Comparison of ENCODE assay signal across 8 mouse cellular contexts in genomic region chr12:84180701-84181435, GRCm38 (mm10). TPM values are rescaled to one million over a fixed set of nuclear protein-coding genes. Genes with fewer than 3 reads are reported as not detected.
DNase-seq lines count a peak whose midpoint lies in the region; ATAC-seq and TF ChIP-seq lines count a peak whose summit lies in the region.

No protein-coding gene starts in this region.

- H3K9me3 ChIP-seq in forebrain, postnatal 0 days (ENCODE audit: low read length), result no peaks in the 10 kb centered on the region
- no peaks in the 10 kb centered on the region for H3K9me3 ChIP-seq in hindbrain, embryonic 11.5 days (ENCODE audit: control insufficient read depth, low read length)
- no peaks in the 10 kb centered on the region for H3K9me3 ChIP-seq in limb, embryonic 10.5 days (replicated peaks)

- peak; percentile 65 for ATAC-seq in forebrain, postnatal 0 days
- ATAC-seq in hindbrain, embryonic 11.5 days (ENCODE audit: low FRiP score), result peak; percentile 47
- ATAC-seq in megakaryocyte-erythroid progenitor cell, adult 5-6 weeks (replicated peaks; ENCODE audit: low FRiP score, low TSS enrichment, poor library complexity, severe bottlenecking), result peak; percentile 85

- TF ChIP-seq CTCF in forebrain, postnatal 0 days (IDR thresholded peaks at IDR 0.05; ENCODE audit: low read depth), result 0 out of 2 replicates have a peak, but pooled peaks have one; percentile 8

- H3K4me3 ChIP-seq in forebrain, postnatal 0 days (ENCODE audit: low read depth, low read length), result no peak overlapping the region
- H3K4me3 ChIP-seq in hindbrain, embryonic 11.5 days (ENCODE audit: low read depth, low read length), result no peak overlapping the region
- H3K4me3 ChIP-seq in limb, embryonic 10.5 days, result no peak overlapping the region

- no peak overlapping the region for H3K27ac ChIP-seq in forebrain, postnatal 0 days (ENCODE audit: low read depth, low read length)
- no peak overlapping the region for H3K27ac ChIP-seq in hindbrain, embryonic 11.5 days (ENCODE audit: low read depth, low read length)
- peak overlapping the region; percentile 19; the same call in 1 of the 2 replicates for H3K27ac ChIP-seq in limb, embryonic 10.5 days

- no peak overlapping the region for H3K9ac ChIP-seq in forebrain, postnatal 0 days
- no peak overlapping the region for H3K9ac ChIP-seq in hindbrain, embryonic 11.5 days (ENCODE audit: low read depth, low read length)

- H3K27me3 ChIP-seq in forebrain, postnatal 0 days (ENCODE audit: insufficient read depth, low read length), result no peaks in the 10 kb centered on the region
- H3K27me3 ChIP-seq in hindbrain, embryonic 11.5 days (ENCODE audit: control insufficient read depth, insufficient read depth, low read length), result no peaks in the 10 kb centered on the region
- no peaks in the 10 kb centered on the region for H3K27me3 ChIP-seq in limb, embryonic 10.5 days (ENCODE audit: low read depth, poor library complexity, severe bottlenecking)

- H3K4me2 ChIP-seq in forebrain, postnatal 0 days (ENCODE audit: low read depth), result no peak overlapping the region
- H3K4me2 ChIP-seq in hindbrain, embryonic 11.5 days (replicated peaks; ENCODE audit: low read depth, low read length), result no peak overlapping the region

- 42% methylated on average over 8 of the region's 8 CpGs for WGBS in forebrain, postnatal 0 days
- WGBS in hindbrain, embryonic 11.5 days, result 76% methylated on average over 8 of the region's 8 CpGs
- WGBS in limb, embryonic 10.5 days, result 80% methylated on average over 8 of the region's 8 CpGs

- H3K36me3 ChIP-seq in forebrain, postnatal 0 days (ENCODE audit: insufficient read depth), result no peaks in the 10 kb centered on the region
- no peaks in the 10 kb centered on the region for H3K36me3 ChIP-seq in hindbrain, embryonic 11.5 days (ENCODE audit: control insufficient read depth, insufficient read depth, low read length)
- peaks cover 21% of the 10 kb centered on the region for H3K36me3 ChIP-seq in limb, embryonic 10.5 days

- peaks cover 27% of the 10 kb centered on the region for H3K4me1 ChIP-seq in forebrain, postnatal 0 days (ENCODE audit: insufficient read depth)
- peaks cover 19% of the 10 kb centered on the region for H3K4me1 ChIP-seq in hindbrain, embryonic 11.5 days (replicated peaks; ENCODE audit: control insufficient read depth, insufficient read depth, low read length)
- peaks cover 65% of the 10 kb centered on the region for H3K4me1 ChIP-seq in limb, embryonic 10.5 days

- peak; percentile 71 for DNase-seq in cerebellum, adult 11-12 months
- no peak for DNase-seq in cerebellum, adult 9-10 months
- DNase-seq in brain, adult 2 months (ENCODE audit: low read depth, low spot score), result peak; percentile 77
- DNase-seq in forebrain, postnatal 0 days, result peak; percentile 52
- DNase-seq in hindbrain, embryonic 11.5 days (ENCODE audit: low spot score), result no peak
- DNase-seq in limb, embryonic 10.5 days (ENCODE audit: low spot score), result no peak
- DNase-seq in urinary bladder, postnatal 25 days (ENCODE audit: low spot score), result peak; percentile 70

RNA-seq across cellular contexts. Expression of gene Pnma1, which starts 32.6 kb away (rescaled TPM):
- 13.9 and 14.2 TPM in 2 replicates for total RNA-seq in forebrain, postnatal 0 days (2014; rRNA removed)
- polyA plus RNA-seq in forebrain, postnatal 0 days (2015; fragmentation: Nextera tagmentation; extraction: Ambion mirVana), result 9.3 and 12.0 TPM in 2 replicates
- 2.4 and 2.6 TPM in 2 replicates for polyA plus RNA-seq in hindbrain, embryonic 11.5 days (2014; fragmentation: Nextera tagmentation; extraction: Ambion mirVana)
- polyA plus RNA-seq in limb, embryonic 10.5 days (2016; fragmentation: Nextera tagmentation; extraction: Ambion mirVana), result 1.2 TPM in 2 replicates
- total RNA-seq in megakaryocyte-erythroid progenitor cell, adult 5-6 weeks (2014; fragmentation: Nextera tagmentation), result not detected in 2 replicates
- 1.2 TPM in 1 of 2 replicates, not detected in the other for total RNA-seq in megakaryocyte-erythroid progenitor cell, adult 5-6 weeks (2017)

RNA-seq across cellular contexts. Expression of gene Elmsan1, which starts 37.8 kb away (rescaled TPM):
- total RNA-seq in forebrain, postnatal 0 days (2014; rRNA removed), result 7.0 and 7.9 TPM in 2 replicates
- 2.2 and 2.5 TPM in 2 replicates for polyA plus RNA-seq in forebrain, postnatal 0 days (2015; fragmentation: Nextera tagmentation; extraction: Ambion mirVana)
- 4.2 and 6.1 TPM in 2 replicates for polyA plus RNA-seq in hindbrain, embryonic 11.5 days (2014; fragmentation: Nextera tagmentation; extraction: Ambion mirVana)
- polyA plus RNA-seq in limb, embryonic 10.5 days (2016; fragmentation: Nextera tagmentation; extraction: Ambion mirVana), result 9.2 and 10.7 TPM in 2 replicates
- total RNA-seq in megakaryocyte-erythroid progenitor cell, adult 5-6 weeks (2014; fragmentation: Nextera tagmentation), result 29.6 and 42.1 TPM in 2 replicates
- 12.9 and 13.2 TPM in 2 replicates for total RNA-seq in megakaryocyte-erythroid progenitor cell, adult 5-6 weeks (2017)

Comparison
In these comparisons a context has a peak if more than half of its experiments do, and no peak if none do; other contexts are left out.
1. DNase-seq: peak in cerebellum, adult 11-12 months (single experiment), brain, adult 2 months (single experiment), forebrain, postnatal 0 days (single experiment) and urinary bladder, postnatal 25 days (single experiment); none in cerebellum, adult 9-10 months (single experiment), hindbrain, embryonic 11.5 days (single experiment) and limb, embryonic 10.5 days (single experiment).
2. Peak in every context shown above with its lines, with median percentiles within 50 percentile points of each other: ATAC-seq.